Mouse (Mus musculus): ENCODE measurements around the gene Sp3. TPM values are rescaled to one million over a fixed set of nuclear protein-coding genes. Genes with fewer than 3 reads are reported as not detected.

The Sp3 gene
- polyA plus RNA-seq, 1 experiment from 2014 or later, result 41.3 TPM

DNA sequence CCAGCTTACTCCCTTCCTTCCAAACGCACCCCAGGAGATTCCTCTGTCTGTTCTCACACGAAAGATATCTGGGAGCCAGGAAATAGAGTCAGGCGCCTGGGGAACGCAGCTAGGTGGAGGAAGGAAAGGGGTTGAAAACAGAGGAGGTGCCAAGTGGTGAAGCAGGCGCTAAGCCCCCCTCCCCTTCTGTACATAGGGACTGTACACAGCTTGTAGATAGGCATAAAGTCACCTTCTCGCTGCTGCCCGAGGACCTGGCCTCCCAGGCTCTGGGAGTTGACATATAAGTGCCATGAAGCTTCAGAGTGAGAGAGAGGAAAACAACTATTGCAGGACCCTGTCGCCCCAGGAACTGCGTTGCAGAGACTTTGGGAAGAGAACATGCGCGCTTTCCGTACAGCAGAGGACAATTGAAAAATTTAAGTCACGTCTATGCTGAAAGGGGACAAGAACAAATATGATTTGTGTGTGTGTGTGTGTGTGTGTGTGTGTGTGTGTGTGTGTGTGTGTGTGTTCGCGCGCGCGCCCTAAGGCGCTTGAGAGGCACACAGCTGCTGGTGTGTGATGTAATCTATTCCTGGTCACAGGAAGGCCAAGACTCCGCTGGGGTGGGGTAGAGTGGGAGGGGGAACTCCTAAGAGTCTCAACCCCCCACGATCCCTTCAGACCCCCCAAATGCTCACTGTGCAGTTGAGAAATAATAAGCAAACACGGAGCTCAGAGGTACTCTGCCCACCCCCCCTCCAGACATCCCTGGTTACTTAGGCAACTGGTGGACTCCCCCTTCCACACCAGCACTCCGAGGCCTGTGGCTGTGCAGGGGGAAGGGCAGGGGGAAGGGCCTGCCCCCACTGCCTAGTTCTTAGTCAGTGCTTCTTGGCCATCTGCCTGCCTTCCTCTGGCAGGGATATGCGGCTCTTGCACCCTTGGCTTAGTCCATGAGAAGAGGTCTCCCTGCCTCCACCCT is 23.8 kb upstream of the Sp3 start:
- Histone ChIP-seq H3K4me2 (ENCODE audit: low read length) (peak overlapping the region; percentile 47), H3K27me3 (ENCODE audit: insufficient read depth, low read length) (no peaks in the 10 kb centered on the region), H3K4me1 (replicated peaks; ENCODE audit: insufficient read depth, low read length) (no peaks in the 10 kb centered on the region; the same call in 1 of the 2 replicates), H3K9ac (ENCODE audit: low read depth, low read length) (peak overlapping the region; percentile 24; the same call in 1 of the 2 replicates), H3K27ac (peak overlapping the region; percentile 76), H3K36me3 (ENCODE audit: insufficient read depth, low read length) (no peaks in the 10 kb centered on the region), H3K4me3 (replicated peaks; ENCODE audit: low read depth, low read length) (0 out of 2 replicates have a peak overlapping the region, but pooled peaks have one; percentile 7), H3K9me3 (replicated peaks; ENCODE audit: low read length) (no peaks in the 10 kb centered on the region)
- DNase-seq (ENCODE audit: low spot score) (peak; percentile 75), ATAC-seq (replicated peaks; ENCODE audit: low FRiP score, low read depth) (peak; percentile 81)
- no peak for TF ChIP-seq CTCF (IDR thresholded peaks at IDR 0.05; ENCODE audit: low read depth)
- WGBS, result 26% methylated on average over 24 of the region's 24 CpGs

DNA sequence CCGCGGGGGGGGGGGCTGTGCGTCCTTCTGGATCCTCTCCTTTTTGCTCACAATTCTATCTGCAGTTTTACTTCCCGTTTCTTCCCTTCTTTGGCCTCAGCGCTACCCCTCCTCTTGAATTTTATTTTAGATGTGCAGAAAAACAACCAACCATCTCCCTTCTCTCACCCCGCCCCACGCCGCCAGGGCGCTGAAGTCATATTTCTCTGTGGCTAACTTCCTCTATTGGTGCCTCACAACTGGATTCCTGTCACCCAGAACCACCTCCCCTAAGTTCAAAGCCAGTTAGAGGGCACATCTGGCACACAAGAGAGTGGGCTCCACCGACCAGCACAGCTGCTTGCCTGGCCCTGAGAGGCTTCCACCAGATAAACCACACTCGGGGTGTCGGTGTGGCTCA is 22.8 kb upstream of the Sp3 start:
- TF ChIP-seq CTCF (IDR thresholded peaks at IDR 0.05; ENCODE audit: low read depth), result no peak
- Histone ChIP-seq H3K36me3 (ENCODE audit: insufficient read depth, low read length) (no peaks in the 10 kb centered on the region), H3K4me2 (ENCODE audit: low read length) (0 out of 2 replicates have a peak overlapping the region, but pooled peaks have one; percentile 10), H3K27me3 (ENCODE audit: insufficient read depth, low read length) (no peaks in the 10 kb centered on the region), H3K9me3 (replicated peaks; ENCODE audit: low read length) (no peaks in the 10 kb centered on the region), H3K4me3 (replicated peaks; ENCODE audit: low read depth, low read length) (no peak overlapping the region), H3K4me1 (replicated peaks; ENCODE audit: insufficient read depth, low read length) (no peaks in the 10 kb centered on the region; the same call in 1 of the 2 replicates), H3K27ac (peak overlapping the region; percentile 76; the same call in 1 of the 2 replicates), H3K9ac (ENCODE audit: low read depth, low read length) (no peak overlapping the region)
- WGBS, result 37% methylated on average over 12 of the region's 12 CpGs
- ATAC-seq (replicated peaks; ENCODE audit: low FRiP score, low read depth) (no peak), DNase-seq (ENCODE audit: low spot score) (no peak)

DNA sequence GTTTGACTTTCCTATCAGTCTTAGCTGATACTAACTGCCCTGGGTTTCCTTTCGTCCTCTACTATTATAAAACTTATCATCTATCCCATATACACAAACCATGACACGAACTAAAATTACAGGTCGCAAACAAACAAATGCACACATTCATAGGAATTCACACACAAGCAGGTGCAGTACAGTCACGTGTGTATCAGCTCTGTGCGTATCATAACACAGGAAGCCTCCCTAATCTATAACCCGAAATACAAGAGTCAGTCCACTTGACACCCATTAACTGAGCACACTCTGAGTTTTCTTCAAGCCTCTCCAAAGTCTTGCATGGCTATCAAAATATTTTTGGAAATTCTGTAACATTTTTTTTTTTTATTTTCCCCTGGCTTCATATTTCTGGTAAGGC is 22.2 kb upstream of the Sp3 start:
- H3K36me3 ChIP-seq (ENCODE audit: insufficient read depth, low read length), result no peaks in the 10 kb centered on the region
- no peak for TF ChIP-seq CTCF (IDR thresholded peaks at IDR 0.05; ENCODE audit: low read depth)
- H3K9ac ChIP-seq (ENCODE audit: low read depth, low read length), result no peak overlapping the region
- no peaks in the 10 kb centered on the region for H3K27me3 ChIP-seq (ENCODE audit: insufficient read depth, low read length)
- ATAC-seq (replicated peaks; ENCODE audit: low FRiP score, low read depth) (no peak), DNase-seq (ENCODE audit: low spot score) (no peak)
- no peak overlapping the region for H3K4me2 ChIP-seq (ENCODE audit: low read length)
- H3K4me1 ChIP-seq (replicated peaks; ENCODE audit: insufficient read depth, low read length), result no peaks in the 10 kb centered on the region; the same call in 1 of the 2 replicates
- H3K27ac ChIP-seq, result no peak overlapping the region
- H3K4me3 ChIP-seq (replicated peaks; ENCODE audit: low read depth, low read length), result no peak overlapping the region
- WGBS, result 89% methylated on average over 6 of the region's 6 CpGs
- H3K9me3 ChIP-seq (replicated peaks; ENCODE audit: low read length), result no peaks in the 10 kb centered on the region

DNA sequence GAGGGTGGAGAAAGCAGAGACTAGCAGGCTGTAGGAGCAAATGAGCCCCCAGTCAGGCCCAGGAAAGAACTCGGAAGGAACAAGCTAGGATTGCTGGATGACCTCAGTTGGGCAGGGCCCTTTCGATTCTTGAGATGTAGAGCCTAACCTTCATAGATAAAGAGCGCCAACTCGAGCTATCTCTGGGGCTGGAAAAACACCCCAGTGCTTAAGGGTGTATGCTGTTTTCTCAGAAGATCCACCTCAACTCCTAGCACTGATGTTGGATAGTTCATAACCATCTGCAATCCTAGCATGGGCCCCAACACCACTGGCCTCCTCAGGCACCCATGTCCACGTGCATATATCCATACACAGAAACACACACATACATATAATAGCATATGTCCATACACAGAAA is 21.7 kb upstream of the Sp3 start:
- no peaks in the 10 kb centered on the region; the same call in 1 of the 2 replicates for H3K4me1 ChIP-seq (replicated peaks; ENCODE audit: insufficient read depth, low read length)
- H3K9ac ChIP-seq (ENCODE audit: low read depth, low read length), result no peak overlapping the region
- H3K4me3 ChIP-seq (replicated peaks; ENCODE audit: low read depth, low read length), result no peak overlapping the region
- no peaks in the 10 kb centered on the region for H3K27me3 ChIP-seq (ENCODE audit: insufficient read depth, low read length)
- WGBS, result 89% methylated on average over 5 of the region's 5 CpGs
- H3K36me3 ChIP-seq (ENCODE audit: insufficient read depth, low read length), result no peaks in the 10 kb centered on the region
- H3K9me3 ChIP-seq (replicated peaks; ENCODE audit: low read length), result no peaks in the 10 kb centered on the region
- no peak overlapping the region for H3K4me2 ChIP-seq (ENCODE audit: low read length)
- TF ChIP-seq CTCF (IDR thresholded peaks at IDR 0.05; ENCODE audit: low read depth), result no peak
- no peak overlapping the region for H3K27ac ChIP-seq
- no peak for ATAC-seq (replicated peaks; ENCODE audit: low FRiP score, low read depth)
- DNase-seq (ENCODE audit: low spot score), result no peak

DNA sequence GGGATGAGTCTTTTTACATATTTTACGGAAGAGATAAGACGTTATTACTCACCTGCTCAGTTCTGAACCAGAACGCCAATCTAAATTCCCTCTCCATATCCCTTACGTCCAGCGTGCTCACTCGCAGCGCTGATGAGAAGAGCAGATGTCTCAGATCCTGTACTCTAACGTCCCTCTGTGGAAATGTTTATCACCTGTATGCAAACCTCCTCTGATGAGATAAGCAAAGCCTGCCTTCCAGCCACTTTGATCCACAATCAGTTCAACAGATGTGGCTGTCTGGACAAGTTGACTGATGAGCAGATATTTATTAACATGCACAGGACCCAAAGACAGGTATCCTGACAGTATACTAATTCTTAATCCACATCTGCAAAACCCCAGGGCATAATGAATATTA is 19.9 kb upstream of the Sp3 start:
- H3K4me2 ChIP-seq (ENCODE audit: low read length), result no peak overlapping the region
- no peaks in the 10 kb centered on the region for H3K27me3 ChIP-seq (ENCODE audit: insufficient read depth, low read length)
- H3K9me3 ChIP-seq (replicated peaks; ENCODE audit: low read length), result no peaks in the 10 kb centered on the region
- no peak overlapping the region for H3K9ac ChIP-seq (ENCODE audit: low read depth, low read length)
- 67% methylated on average over 8 of the region's 8 CpGs for WGBS
- H3K27ac ChIP-seq, result no peak overlapping the region
- H3K36me3 ChIP-seq (ENCODE audit: insufficient read depth, low read length), result no peaks in the 10 kb centered on the region
- no peaks in the 10 kb centered on the region; the same call in 1 of the 2 replicates for H3K4me1 ChIP-seq (replicated peaks; ENCODE audit: insufficient read depth, low read length)
- no peak for DNase-seq (ENCODE audit: low spot score)
- ATAC-seq (replicated peaks; ENCODE audit: low FRiP score, low read depth), result no peak
- H3K4me3 ChIP-seq (replicated peaks; ENCODE audit: low read depth, low read length), result no peak overlapping the region
- TF ChIP-seq CTCF (IDR thresholded peaks at IDR 0.05; ENCODE audit: low read depth), result no peak

DNA sequence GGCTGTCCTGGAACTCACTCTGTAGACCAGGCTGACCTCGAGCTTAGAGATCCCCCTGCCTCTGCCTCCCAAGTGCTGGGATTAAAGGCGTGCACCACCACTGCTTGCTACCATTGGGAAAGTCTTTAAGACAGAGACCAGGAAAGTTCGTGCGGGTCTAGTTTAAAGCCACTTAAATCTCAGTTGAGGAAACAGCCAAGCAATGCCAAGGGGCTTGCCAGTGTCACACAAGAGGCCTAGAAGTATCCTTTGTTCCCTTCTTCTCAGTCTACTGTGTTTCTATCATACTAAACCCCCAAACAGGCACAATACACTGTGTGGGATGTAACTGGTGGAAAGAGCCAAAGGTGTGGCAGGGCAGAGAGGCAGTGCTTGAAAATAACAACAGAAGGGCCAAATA is 17.3 kb upstream of the Sp3 start:
- Histone ChIP-seq H3K4me2 (ENCODE audit: low read length) (no peak overlapping the region), H3K9me3 (replicated peaks; ENCODE audit: low read length) (no peaks in the 10 kb centered on the region), H3K4me1 (replicated peaks; ENCODE audit: insufficient read depth, low read length) (no peaks in the 10 kb centered on the region), H3K27ac (no peak overlapping the region), H3K4me3 (replicated peaks; ENCODE audit: low read depth, low read length) (no peak overlapping the region), H3K27me3 (ENCODE audit: insufficient read depth, low read length) (no peaks in the 10 kb centered on the region), H3K36me3 (ENCODE audit: insufficient read depth, low read length) (no peaks in the 10 kb centered on the region), H3K9ac (ENCODE audit: low read depth, low read length) (no peak overlapping the region)
- no peak for TF ChIP-seq CTCF (IDR thresholded peaks at IDR 0.05; ENCODE audit: low read depth)
- DNase-seq (ENCODE audit: low spot score) (no peak), ATAC-seq (replicated peaks; ENCODE audit: low FRiP score, low read depth) (no peak)
- WGBS, result 90% methylated on average over 4 of the region's 4 CpGs

Data from kidney, postnatal 0 days (tissue).